Mouse (Mus musculus) ES-E14 (cell line): ENCODE results near the gene Ptpre. TPM values are rescaled to one million over a fixed set of nuclear protein-coding genes. Genes with fewer than 3 reads are reported as not detected.
"Not testable (repeated sequence)": the region's sequence is repeated elsewhere in the genome, so short reads cannot be mapped to it uniquely, and the experiment has no call there.

Source experiments
- DNase-seq: peaks from one replicate; pipeline ENCODE4 v3.0.0-alpha.2; 2013; ENCODE audit warnings: low read depth, low spot score
- H3K27ac ChIP-seq: 2 replicates; pipeline ENCODE4 v1.5.1; 2012; ENCODE audit warnings: low read depth, mild to moderate bottlenecking, low read length, moderate library complexity, mixed read lengths; ENCODE audit not compliant: poor library complexity, insufficient read depth, severe bottlenecking
- H3K36me3 ChIP-seq: 2 replicates; pipeline ENCODE4 v1.6.1; 2012; ENCODE audit warnings: mild to moderate bottlenecking, low read length, moderate library complexity, mixed read lengths; ENCODE audit not compliant: control insufficient read depth, poor library complexity, insufficient read depth, severe bottlenecking
- H3K4me1 ChIP-seq, 2 experiments: fragments of 150-350 bp in 1 of 2; sonication (generic) in 1 of 2; 2 replicates each; pipeline ENCODE4 v1.6.1; 2012; ENCODE audit warnings: low read length in 2 of 2, mild to moderate bottlenecking in 1 of 2, mixed read lengths in 1 of 2; ENCODE audit not compliant: control insufficient read depth in 2 of 2, insufficient read depth in 2 of 2, poor library complexity in 1 of 2
- H3K4me3 ChIP-seq, 2 experiments: fragments of 150-350 bp in 1 of 2; sonication (generic) in 1 of 2; 2 replicates each; pipeline ENCODE4 v1.5.1; 2012; ENCODE audit warnings: low read length in 2 of 2, low read depth in 1 of 2, mild to moderate bottlenecking in 1 of 2, mixed read lengths in 1 of 2; ENCODE audit not compliant: insufficient read depth in 1 of 2, poor library complexity in 1 of 2, severe bottlenecking in 1 of 2
- H3K9ac ChIP-seq: 2 replicates; pipeline ENCODE4 v1.6.1; 2012; ENCODE audit warnings: low read depth, mild to moderate bottlenecking, low read length, mixed read lengths; ENCODE audit not compliant: poor library complexity, insufficient read depth, severe bottlenecking
- H3K9me3 ChIP-seq: fragments of 150-350 bp; sonication (generic); 2 replicates; pipeline ENCODE4 v1.6.1; 2012; ENCODE audit warnings: low read depth, mild to moderate bottlenecking, low read length; ENCODE audit not compliant: control insufficient read depth, insufficient read depth
- CHD2 ChIP-seq: IDR thresholded peaks from 2 replicates; pipeline ENCODE4 v1.6.1; 2014; ENCODE audit warnings: mild to moderate bottlenecking, low read depth, low read length, inconsistent platforms
- HCFC1 ChIP-seq: IDR thresholded peaks from 2 replicates; pipeline ENCODE4 v1.6.1; 2012; ENCODE audit warnings: low read length, inconsistent platforms, borderline replicate concordance; ENCODE audit not compliant: insufficient read depth
- MAFK ChIP-seq: IDR thresholded peaks from 2 replicates; pipeline ENCODE4 v1.6.1; 2014; ENCODE audit warnings: mild to moderate bottlenecking, low read depth, low read length, inconsistent platforms; ENCODE audit not compliant: insufficient read depth
- ZC3H11A ChIP-seq: IDR thresholded peaks from 2 replicates; pipeline ENCODE4 v1.6.1; 2012; ENCODE audit warnings: low read depth, mild to moderate bottlenecking, inconsistent platforms, low read length, borderline replicate concordance
- ZNF384 ChIP-seq: IDR thresholded peaks from 2 replicates; pipeline ENCODE4 v1.6.1; 2012; ENCODE audit warnings: low read depth, low read length, inconsistent platforms
- in situ Hi-C, 2 experiments: fragments of 600-800 bp; cut with MboI; formaldehyde crosslinking; loops; one replicate each; pipeline ENCODE4 v1.15.1; 2025; ENCODE audit warnings: low sequenced_read_pairs in 2 of 2, inconsistent platforms in 1 of 2; ENCODE audit not compliant: unreplicated experiment in 2 of 2
- total RNA-seq: library from RNA; depleted of rRNA; stranded (reverse); fragments of 300-350 nt; gene quantifications from 2 replicates; pipeline ENCODE4 v1.2.3, GENCODE M21; 2012

Ptpre gene
- total RNA-seq, 1 experiment: 1.1 TPM

DNA sequence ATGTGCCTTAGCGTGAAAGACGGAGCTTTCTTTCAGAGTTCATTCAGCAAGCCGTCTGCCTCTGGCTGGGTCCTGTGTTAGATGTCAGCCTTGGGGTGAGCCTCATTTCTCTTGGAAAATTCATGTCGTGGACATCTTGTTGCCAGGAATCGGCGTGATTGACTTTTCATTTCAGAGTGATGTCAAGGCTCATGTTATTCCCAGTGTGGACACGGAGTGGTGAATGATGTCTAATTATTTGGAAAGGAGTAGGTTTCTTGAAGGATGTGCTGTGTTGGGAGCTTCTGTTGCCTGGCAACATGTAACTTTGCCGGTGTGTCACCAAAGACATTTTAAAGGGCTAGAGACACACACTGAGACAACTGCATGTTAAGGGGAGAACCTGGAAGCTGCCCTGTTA, 77.6 kb downstream of the Ptpre start:
- TF ChIP-seq ZNF384 (no peak), HCFC1 (no peak), ZC3H11A (no peak), CHD2 (no peak), MAFK (no peak)
- H3K36me3 ChIP-seq: no peaks in the 10 kb centered on the region
- in situ Hi-C loops: no loop called here
- no peak overlapping the region for H3K9ac ChIP-seq
- no peaks in the 10 kb centered on the region for H3K4me1 ChIP-seq
- no peak for DNase-seq
- H3K27ac ChIP-seq: no peak overlapping the region
- no peak overlapping the region for H3K4me3 ChIP-seq
- H3K9me3 ChIP-seq: no peaks in the 10 kb centered on the region

DNA sequence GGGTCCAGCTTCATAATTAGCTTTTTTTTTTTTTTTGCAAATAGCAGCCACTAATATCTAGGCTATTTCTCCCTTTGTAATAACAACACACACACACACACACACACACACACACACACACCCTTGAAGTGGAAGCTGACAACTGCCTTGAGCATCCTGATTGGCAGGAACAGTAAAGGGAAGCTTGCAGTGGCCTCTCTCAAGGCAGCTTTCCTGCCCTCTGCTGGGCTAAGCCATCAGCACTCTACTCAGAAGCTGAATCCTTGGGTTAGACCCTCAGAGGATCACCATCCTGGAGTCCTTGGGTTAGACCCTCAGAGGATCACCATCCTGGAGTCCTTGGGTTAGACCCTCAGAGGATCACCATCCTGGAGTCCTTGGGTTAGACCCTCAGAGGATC, 79.2 kb downstream of the Ptpre start:
- H3K9ac ChIP-seq, H3K27ac ChIP-seq, H3K4me3 ChIP-seq, DNase-seq, H3K4me1 ChIP-seq, H3K36me3 ChIP-seq, H3K9me3 ChIP-seq, in situ Hi-C loops: not testable (repeated sequence)

DNA sequence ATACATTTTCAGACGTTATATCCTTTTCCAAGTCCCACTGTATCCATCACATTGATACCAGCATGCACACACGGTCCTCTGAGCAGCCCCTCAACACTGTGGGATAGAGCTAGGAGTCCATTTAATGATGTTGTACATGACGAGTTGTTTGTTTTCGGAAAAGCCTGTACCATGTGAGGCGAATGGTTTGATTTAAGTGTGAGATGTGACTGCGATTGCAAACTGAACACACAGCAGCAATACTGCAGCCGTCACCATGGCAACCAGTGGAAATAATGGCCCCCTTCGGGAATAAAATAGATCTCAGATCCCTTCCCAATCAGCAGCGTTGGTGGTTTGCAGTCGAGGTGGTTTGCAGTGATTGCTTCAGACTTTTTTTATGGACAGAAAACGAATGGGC, 80.5 kb downstream of the Ptpre start:
- no peak overlapping the region for H3K9ac ChIP-seq
- in situ Hi-C loops: no loop called here
- H3K9me3 ChIP-seq: no peaks in the 10 kb centered on the region
- TF ChIP-seq ZC3H11A: no peak
- no peak for TF ChIP-seq CHD2
- no peak for TF ChIP-seq MAFK
- TF ChIP-seq ZNF384: no peak
- no peak for TF ChIP-seq HCFC1
- H3K4me3 ChIP-seq: no peak overlapping the region
- H3K36me3 ChIP-seq: no peaks in the 10 kb centered on the region
- no peak overlapping the region for H3K27ac ChIP-seq
- DNase-seq: no peak
- no peaks in the 10 kb centered on the region for H3K4me1 ChIP-seq

DNA sequence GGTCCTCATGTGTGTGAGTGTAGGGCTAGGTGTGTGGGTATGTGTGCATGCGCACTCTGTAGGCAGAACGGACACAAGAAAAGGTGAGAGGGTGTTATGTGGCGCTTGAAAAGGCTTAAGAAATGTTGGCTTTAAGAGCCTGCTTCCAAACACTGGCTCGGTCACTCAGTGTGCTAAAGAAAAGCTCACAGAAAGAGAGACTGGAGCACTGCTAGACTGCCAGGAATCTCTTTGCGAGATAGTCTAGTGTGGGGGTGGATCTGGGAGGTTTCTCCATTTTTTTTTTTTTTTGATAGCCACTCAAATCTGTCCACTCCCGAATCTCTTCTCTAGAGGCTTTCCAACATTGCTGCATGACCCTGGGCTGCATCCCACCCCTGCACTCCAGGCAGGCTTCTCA, 84.4 kb downstream of the Ptpre start:
- no peak overlapping the region for H3K27ac ChIP-seq
- H3K36me3 ChIP-seq: no peaks in the 10 kb centered on the region
- TF ChIP-seq CHD2: no peak
- TF ChIP-seq ZC3H11A: no peak
- TF ChIP-seq ZNF384: no peak
- no peak for TF ChIP-seq HCFC1
- TF ChIP-seq MAFK: no peak
- in situ Hi-C loops: no loop called here
- DNase-seq: no peak
- no peak overlapping the region for H3K4me3 ChIP-seq
- no peaks in the 10 kb centered on the region for H3K9me3 ChIP-seq
- no peaks in the 10 kb centered on the region for H3K4me1 ChIP-seq
- no peak overlapping the region for H3K9ac ChIP-seq

DNA sequence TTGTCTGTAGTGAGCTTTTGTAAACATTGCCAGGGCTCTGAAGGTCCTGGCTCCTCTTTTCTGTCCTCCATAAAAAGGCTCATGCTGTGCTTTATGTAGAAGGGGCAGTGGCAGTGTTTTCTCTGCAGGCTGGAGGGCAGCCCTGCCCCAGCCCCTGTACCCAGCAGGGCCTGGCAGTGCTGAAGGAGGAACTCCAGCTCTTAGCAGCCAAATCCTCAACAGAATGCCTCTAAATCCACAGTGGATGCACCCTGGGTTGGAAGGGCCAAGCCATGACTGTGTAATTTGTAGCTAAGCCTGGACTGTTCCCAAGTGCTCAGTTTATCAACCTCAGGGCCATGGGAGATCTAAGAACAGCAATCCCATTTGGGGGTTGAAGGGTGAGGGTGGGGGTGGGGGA, 85.0 kb downstream of the Ptpre start:
- Histone ChIP-seq H3K27ac (no peak overlapping the region), H3K9ac (no peak overlapping the region), H3K36me3 (no peaks in the 10 kb centered on the region), H3K4me3 (no peak overlapping the region), H3K4me1 (no peaks in the 10 kb centered on the region), H3K9me3 (no peaks in the 10 kb centered on the region)
- in situ Hi-C loops: no loop called here
- no peak for DNase-seq
- TF ChIP-seq ZC3H11A: no peak
- TF ChIP-seq ZNF384: no peak
- no peak for TF ChIP-seq CHD2
- TF ChIP-seq HCFC1: no peak
- no peak for TF ChIP-seq MAFK
